Mouse (Mus musculus) bone marrow macrophage, adult 2 months (primary cell): Measurements from ENCODE around the gene Actg2.

Experiments used
- CTCF ChIP-seq: IDR thresholded peaks from 2 replicates; pipeline ENCODE4 v1.5.1; 2012; ENCODE audit warnings: low read depth, mild to moderate bottlenecking, low read length, moderate library complexity
- POLR2A ChIP-seq: IDR thresholded peaks from 2 replicates; pipeline ENCODE4 v1.6.1; 2012; ENCODE audit warnings: mild to moderate bottlenecking, low read depth, low read length, borderline replicate concordance

DNA sequence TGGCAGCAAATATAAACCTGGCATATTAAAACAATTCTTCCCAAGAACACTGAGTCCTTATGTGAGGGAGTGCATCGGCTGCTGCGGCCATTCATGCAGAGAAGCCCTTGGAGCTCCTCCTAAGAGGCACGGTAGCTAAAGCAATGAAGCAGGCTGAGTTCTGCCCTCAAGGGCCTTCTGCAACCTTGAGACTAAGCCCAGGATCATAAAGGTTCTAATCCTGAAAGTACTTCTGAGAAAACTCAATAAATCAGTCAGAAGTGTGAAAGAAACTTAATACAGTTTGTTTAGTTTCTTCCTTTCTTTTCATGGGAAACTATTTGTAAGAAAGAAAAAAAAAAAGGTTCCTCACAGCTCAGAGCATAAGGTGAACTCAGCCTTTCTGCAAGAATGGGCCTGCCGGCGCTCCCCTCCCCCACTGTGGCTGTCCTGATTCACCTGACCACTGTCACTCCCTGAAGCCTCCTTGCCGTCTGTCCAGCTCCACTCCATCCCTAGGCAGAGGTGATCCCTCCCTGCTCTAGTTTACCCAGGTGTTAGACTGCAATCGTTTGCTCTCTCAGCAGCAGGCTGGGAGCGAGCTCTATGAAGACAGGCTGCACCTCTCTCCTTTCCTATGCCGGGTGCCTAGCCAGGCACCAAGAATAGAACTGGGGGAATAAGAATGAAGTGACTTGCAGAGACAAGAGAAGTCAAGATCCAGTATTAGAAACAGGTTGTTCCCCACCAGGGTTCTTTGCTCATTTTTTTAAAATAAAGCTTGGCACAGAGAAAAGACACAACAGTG lies 34.3 kb downstream of the Actg2 start:
- TF ChIP-seq CTCF (no peak), POLR2A (no peak)
